18 mouse cellular contexts compared by ENCODE assay signal in the genomic region with DNA sequence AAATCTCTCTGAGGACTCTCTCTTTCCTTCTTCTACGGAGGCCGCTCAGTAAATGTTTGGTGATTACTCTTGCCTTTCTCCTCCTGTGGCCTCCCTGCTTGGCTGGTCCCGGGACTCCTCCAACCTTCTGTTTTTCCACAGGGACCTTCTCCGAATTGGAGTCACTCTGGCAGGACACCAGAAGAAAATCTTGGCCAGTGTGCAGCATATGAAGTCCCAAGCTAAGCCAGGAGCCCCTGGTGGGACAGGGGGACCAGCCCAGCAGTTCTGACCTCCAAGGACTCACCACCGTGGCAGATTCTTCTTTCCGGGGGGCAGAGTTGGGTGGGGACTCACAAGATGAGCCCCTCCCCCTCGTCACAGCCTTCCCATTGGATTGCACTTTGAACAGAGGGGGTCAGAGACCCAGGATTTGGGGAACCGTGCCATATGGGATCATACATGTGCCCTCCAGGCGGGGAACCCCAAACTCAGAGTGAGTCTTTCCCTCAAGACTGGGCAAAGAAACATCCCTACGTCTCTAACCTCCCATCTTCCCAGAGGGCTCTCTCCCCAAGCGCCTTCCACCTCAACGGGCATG. TPM values are rescaled to one million over a fixed set of nuclear protein-coding genes. Genes with fewer than 3 reads are reported as not detected.
DNase-seq lines count a peak whose midpoint lies in the region; ATAC-seq and TF ChIP-seq lines count a peak whose summit lies in the region.
"Had no signal": no experiment of that assay in that cellular context is flagged by ENCODE, and none has a peak within 500 bp of the region (broad histone marks: within the 10 kb centered on the region; RNA-seq: fewer than 3 reads in every experiment).

No protein-coding gene starts in this region.

- whole genome bisulfite sequencing in kidney, postnatal 0 days: 74% methylated on average over 12 of the region's 12 CpGs
- WGBS in kidney, embryonic 15.5 days: 83% methylated on average over 12 of the region's 12 CpGs
- 74% methylated on average over 12 of the region's 12 CpGs for WGBS in lung, embryonic 16.5 days
- 62% methylated on average over 12 of the region's 12 CpGs for WGBS in lung, adult 2 months

- H3K9ac ChIP-seq in kidney, postnatal 0 days (ENCODE audit: low read depth, low read length): no peak overlapping the region
- H3K9ac ChIP-seq in kidney, embryonic 15.5 days: no peak overlapping the region
- no peak overlapping the region for H3K9ac ChIP-seq in lung, embryonic 16.5 days (ENCODE audit: low read length)
- H3K9ac ChIP-seq: forebrain, embryonic 15.5 days; heart, embryonic 15.5 days; hindbrain, embryonic 12.5 days had no signal

- no peak overlapping the region for H3K4me2 ChIP-seq in kidney, postnatal 0 days (ENCODE audit: low read length)
- no peak overlapping the region for H3K4me2 ChIP-seq in kidney, embryonic 15.5 days
- H3K4me2 ChIP-seq in lung, embryonic 16.5 days (ENCODE audit: low read depth, low read length): no peak overlapping the region
- H3K4me2 ChIP-seq: forebrain, embryonic 15.5 days; heart, embryonic 11.5 days; heart, embryonic 15.5 days; hindbrain, embryonic 12.5 days had no signal

- 0 out of 2 replicates have a peak overlapping the region, but pooled peaks have one; percentile 5 for H3K27ac ChIP-seq in kidney, postnatal 0 days
- no peak overlapping the region for H3K27ac ChIP-seq in kidney, embryonic 15.5 days
- H3K27ac ChIP-seq in lung, embryonic 16.5 days (ENCODE audit: low read length): peak overlapping the region; percentile 13
- H3K27ac ChIP-seq: forebrain, embryonic 15.5 days; heart, embryonic 15.5 days; hindbrain, embryonic 12.5 days; hindbrain, postnatal 0 days had no signal

- no peak for TF ChIP-seq POLR2A in lung, adult 2 months (IDR thresholded peaks at IDR 0.05; ENCODE audit: borderline replicate concordance, extremely low read depth, low read depth, low read length)

- no peaks in the 10 kb centered on the region; the same call in 1 of the 2 replicates for H3K4me1 ChIP-seq in kidney, postnatal 0 days (replicated peaks; ENCODE audit: insufficient read depth, low read length)
- H3K4me1 ChIP-seq in kidney, embryonic 15.5 days: peaks cover 37% of the 10 kb centered on the region
- H3K4me1 ChIP-seq in lung, embryonic 16.5 days (replicated peaks; ENCODE audit: control insufficient read depth, insufficient read depth, low read length): peaks cover 19% of the 10 kb centered on the region
- peaks cover 11% of the 10 kb centered on the region for H3K4me1 ChIP-seq in lung, adult 2 months (ENCODE audit: control insufficient read depth, insufficient read depth, low read length)
- H3K4me1 ChIP-seq: forebrain, embryonic 15.5 days had no signal

- no peaks in the 10 kb centered on the region for H3K27me3 ChIP-seq in kidney, postnatal 0 days (ENCODE audit: insufficient read depth, low read length)
- no peaks in the 10 kb centered on the region for H3K27me3 ChIP-seq in kidney, embryonic 15.5 days
- H3K27me3 ChIP-seq in lung, embryonic 16.5 days (ENCODE audit: control insufficient read depth, insufficient read depth, low read depth, low read length): no peaks in the 10 kb centered on the region
- H3K27me3 ChIP-seq: forebrain, embryonic 15.5 days; heart, embryonic 15.5 days; hindbrain, embryonic 12.5 days had no signal

- peak; percentile 93 for DNase-seq in heart, adult 11 months
- DNase-seq in heart, adult 8-10 months (ENCODE audit: low spot score): no peak
- no peak for DNase-seq in kidney, postnatal 0 days (ENCODE audit: low spot score)
- no peak for DNase-seq in lung, adult 2 months
- DNase-seq: adrenal gland, postnatal 36 days; B cell, adult 2 months; cerebellum, adult 2 months; cerebellum, postnatal 10 days; gastrocnemius, postnatal 36 days had no signal

- H3K4me3 ChIP-seq in kidney, postnatal 0 days (replicated peaks; ENCODE audit: low read depth, low read length): no peak overlapping the region
- no peak overlapping the region for H3K4me3 ChIP-seq in kidney, embryonic 15.5 days (replicated peaks)
- H3K4me3 ChIP-seq in lung, embryonic 16.5 days (ENCODE audit: low read length): no peak overlapping the region
- no peak overlapping the region for H3K4me3 ChIP-seq in lung, adult 2 months (replicated peaks; ENCODE audit: extremely low read depth, low read depth, low read length)
- H3K4me3 ChIP-seq: forebrain, embryonic 15.5 days; heart, embryonic 15.5 days; hindbrain, embryonic 12.5 days had no signal

- H3K36me3 ChIP-seq in kidney, postnatal 0 days (ENCODE audit: insufficient read depth, low read length): peaks cover 58% of the 10 kb centered on the region
- peaks cover 74% of the 10 kb centered on the region for H3K36me3 ChIP-seq in kidney, embryonic 15.5 days
- peaks cover 60% of the 10 kb centered on the region for H3K36me3 ChIP-seq in lung, embryonic 16.5 days (ENCODE audit: control insufficient read depth, insufficient read depth, low read length)
- H3K36me3 ChIP-seq: G1E had no signal

- no peak for TF ChIP-seq CTCF in kidney, postnatal 0 days (IDR thresholded peaks at IDR 0.05; ENCODE audit: low read depth)
- no peak for TF ChIP-seq CTCF in lung, adult 2 months (IDR thresholded peaks at IDR 0.05; ENCODE audit: insufficient read depth, low read length)

- no peak for ATAC-seq in kidney, postnatal 0 days (replicated peaks; ENCODE audit: low FRiP score, low read depth)
- ATAC-seq in kidney, embryonic 15.5 days (replicated peaks; ENCODE audit: low FRiP score): no peak
- no peak for ATAC-seq in lung, embryonic 16.5 days (ENCODE audit: low read depth)
- ATAC-seq: CD4-positive, CD25-positive, alpha-beta regulatory T cell, adult 4 months; forebrain, embryonic 15.5 days; hindbrain, postnatal 0 days had no signal

- no peaks in the 10 kb centered on the region for H3K9me3 ChIP-seq in kidney, postnatal 0 days (replicated peaks; ENCODE audit: low read length)
- H3K9me3 ChIP-seq in kidney, embryonic 15.5 days (replicated peaks): no peaks in the 10 kb centered on the region
- no peaks in the 10 kb centered on the region for H3K9me3 ChIP-seq in lung, embryonic 16.5 days (ENCODE audit: control insufficient read depth, low read length)
- H3K9me3 ChIP-seq: forebrain, embryonic 15.5 days; G1E; heart, embryonic 15.5 days; hindbrain, embryonic 12.5 days had no signal

RNA-seq across cellular contexts. Expression of gene Ephb4, which starts 23.6 kb away (rescaled TPM):
- 10 to 100 TPM; 43.7 to 47.3 (median 46.3) TPM for total RNA-seq in heart, adult 8-10 months (2022)
- 38.1 and 40.5 TPM in 2 replicates for polyA plus RNA-seq in kidney, postnatal 0 days (2015; fragmentation: Nextera tagmentation; extraction: Ambion mirVana)
- 49.1 and 54.9 TPM in 2 replicates for polyA plus RNA-seq in kidney, embryonic 15.5 days (2015; fragmentation: Nextera tagmentation; extraction: Ambion mirVana)
- 50.7 and 56.9 TPM in 2 replicates for polyA plus RNA-seq in lung, embryonic 16.5 days (2015; fragmentation: Nextera tagmentation; extraction: Ambion mirVana)
- polyA plus RNA-seq in lung, adult 2 months (2012; rRNA removed): 105 and 123 TPM in 2 replicates
- polyA plus RNA-seq: CD4-positive, CD25-positive, alpha-beta regulatory T cell, adult 4 months had no signal

RNA-seq across cellular contexts. Expression of gene Slc12a9, which starts 40.1 kb away (rescaled TPM):
- total RNA-seq in heart, adult 8-10 months (2022): 1 to 10 TPM; 1.3 to 2.1 (median 2.0) TPM
- 11.8 and 12.0 TPM in 2 replicates for polyA plus RNA-seq in kidney, postnatal 0 days (2015; fragmentation: Nextera tagmentation; extraction: Ambion mirVana)
- polyA plus RNA-seq in kidney, embryonic 15.5 days (2015; fragmentation: Nextera tagmentation; extraction: Ambion mirVana): 14.2 and 16.0 TPM in 2 replicates
- 11.6 and 12.5 TPM in 2 replicates for polyA plus RNA-seq in lung, embryonic 16.5 days (2015; fragmentation: Nextera tagmentation; extraction: Ambion mirVana)
- polyA plus RNA-seq in lung, adult 2 months (2012; rRNA removed): 22.5 and 24.1 TPM in 2 replicates

RNA-seq across cellular contexts. Expression of gene Trip6, which starts 59.3 kb away (rescaled TPM):
- total RNA-seq in heart, adult 8-10 months (2022): 10 to 100 TPM; 11.5 to 13.2 (median 12.4) TPM
- 74.8 and 75.6 TPM in 2 replicates for polyA plus RNA-seq in kidney, postnatal 0 days (2015; fragmentation: Nextera tagmentation; extraction: Ambion mirVana)
- 77.9 and 87.5 TPM in 2 replicates for polyA plus RNA-seq in kidney, embryonic 15.5 days (2015; fragmentation: Nextera tagmentation; extraction: Ambion mirVana)
- polyA plus RNA-seq in lung, embryonic 16.5 days (2015; fragmentation: Nextera tagmentation; extraction: Ambion mirVana): 90.5 and 94.0 TPM in 2 replicates
- polyA plus RNA-seq in lung, adult 2 months (2012; rRNA removed): 52.6 and 55.2 TPM in 2 replicates
